Mouse (Mus musculus) brain, embryonic 14.5 days (tissue): Measurements from ENCODE around the gene Gzmn. TPM values are rescaled to one million over a fixed set of nuclear protein-coding genes. Genes with fewer than 3 reads are reported as not detected.
"Not testable (repeated sequence)": the region's sequence is repeated elsewhere in the genome, so short reads cannot be mapped to it uniquely, and the experiment has no call there.

Experiments used
- DNase-seq: peaks from one replicate; pipeline ENCODE4 v3.0.0-alpha.2; 2011; ENCODE audit warnings: low read depth
- CTCF ChIP-seq: fragments of 200-500 bp; IDR thresholded peaks from 2 replicates; pipeline ENCODE4 v1.5.1; 2012; ENCODE audit warnings: inconsistent platforms, mild to moderate bottlenecking, moderate library complexity, borderline replicate concordance; ENCODE audit not compliant: insufficient read depth, insufficient read length; ENCODE audit errors: extremely low read depth
- POLR2A ChIP-seq: fragments of 200-500 bp; IDR thresholded peaks from 2 replicates; pipeline ENCODE4 v1.6.1; 2012; ENCODE audit warnings: mild to moderate bottlenecking, inconsistent platforms, borderline replicate concordance; ENCODE audit not compliant: poor library complexity, insufficient read depth, insufficient read length, severe bottlenecking; ENCODE audit errors: extremely low read depth
- polyA plus RNA-seq: library from polyadenylated mRNA; depleted of rRNA; stranded (reverse); fragments of >200 nt; gene quantifications from 2 replicates; pipeline ENCODE4 v1.2.3, GENCODE M21; 2012; rRNA removed

Gene Gzmn
- polyA plus RNA-seq = not detected in 2 replicates

- TF ChIP-seq POLR2A (no peak), CTCF (no peak)
- no peak for DNase-seq
These were observed at the start of gene Gzmn for GRCm38 (mm10) chr14:56174499-56174898. Gzmn (minus strand) TSS chr14:56174599.

- no peak for DNase-seq
These were observed 36.9 kb upstream of the Gzmn start, which contains the start of gene Gzmf for GRCm38 (mm10) chr14:56211317-56211716. Gzmf (minus strand) TSS chr14:56211417.

GRCm38 (mm10) chr14:56205613-56206012, 31.2 kb upstream of the Gzmn start:
- TF ChIP-seq POLR2A = no peak
- no peak for TF ChIP-seq CTCF

More at GRCm38 (mm10) chr14:56211317-56211716, 36.9 kb upstream of the Gzmn start, which contains the start of gene Gzmf:
- TF ChIP-seq CTCF = no peak
- no peak for TF ChIP-seq POLR2A

GRCm38 (mm10) chr14:56205021-56205420, 30.6 kb upstream of the Gzmn start:
- DNase-seq = peak; percentile 38
- TF ChIP-seq CTCF = peak; percentile 56

More at GRCm38 (mm10) chr14:56205613-56206012, 31.2 kb upstream of the Gzmn start:
- no peak for DNase-seq

GRCm38 (mm10) chr14:56203975-56204374, 29.6 kb upstream of the Gzmn start:
- peak; percentile 55 for DNase-seq

GRCm38 (mm10) chr14:56186946-56187345, 12.5 kb upstream of the Gzmn start:
- DNase-seq = no peak
- TF ChIP-seq CTCF = no peak
- no peak for TF ChIP-seq POLR2A

More at GRCm38 (mm10) chr14:56203975-56204374, 29.6 kb upstream of the Gzmn start:
- TF ChIP-seq CTCF = peak; percentile 81; the same call in 1 of the 2 replicates
- TF ChIP-seq POLR2A = no peak

- no peak for TF ChIP-seq CTCF
- TF ChIP-seq POLR2A = no peak
- DNase-seq = no peak
These were observed 12.1 kb upstream of the Gzmn start for GRCm38 (mm10) chr14:56186521-56186920.

- peak; percentile 55 for DNase-seq
- TF ChIP-seq CTCF = peak; percentile 68
These were observed 3.3 kb upstream of the Gzmn start for GRCm38 (mm10) chr14:56177651-56178050.

GRCm38 (mm10) chr14:56173396-56173795, 1.0 kb downstream of the Gzmn start:
- DNase-seq = no peak
- TF ChIP-seq CTCF (no peak), POLR2A (no peak)

GRCm38 (mm10) chr14:56172744-56173143, 1.7 kb downstream of the Gzmn start:
- no peak for TF ChIP-seq POLR2A
- TF ChIP-seq CTCF = no peak
- DNase-seq = no peak

GRCm38 (mm10) chr14:56168009-56168408, 6.4 kb downstream of the Gzmn start:
- no peak for TF ChIP-seq POLR2A
- DNase-seq = no peak

GRCm38 (mm10) chr14:56162109-56162508, 12.3 kb downstream of the Gzmn start:
- TF ChIP-seq CTCF (no peak), POLR2A (no peak)
- peak; percentile 1 for DNase-seq

GRCm38 (mm10) chr14:56159479-56159878, 14.9 kb downstream of the Gzmn start, which contains the start of gene Gzmg:
Gzmg (minus strand) TSS chr14:56159579.
- DNase-seq = not testable (repeated sequence)
